In the genomic region with DNA sequence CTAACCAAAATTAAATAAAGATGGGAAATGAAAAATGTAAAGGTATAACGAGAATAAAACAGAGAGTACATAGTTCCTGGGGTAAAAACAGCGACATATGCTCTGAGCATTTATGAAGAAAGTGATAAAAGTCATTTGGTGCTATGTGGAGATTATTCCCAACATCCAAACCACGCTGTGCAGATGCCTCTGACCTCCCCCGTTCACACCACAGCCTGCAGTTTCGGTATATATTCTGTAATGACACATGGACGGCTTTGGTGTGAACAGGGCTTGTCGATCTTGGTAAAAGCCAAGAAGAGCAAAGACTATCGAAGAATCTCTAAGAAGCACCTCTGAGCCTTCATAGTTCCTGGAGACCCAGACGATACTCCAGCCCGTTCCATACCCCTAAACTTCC, we compare ENCODE assay signal across 14 mouse cellular contexts.
DNase-seq lines count a peak whose midpoint lies in the region.
"Had no signal": no experiment of that assay in that cellular context is flagged by ENCODE, and none has a peak within 500 bp of the region (broad histone marks: within the 10 kb centered on the region; RNA-seq: fewer than 3 reads in every experiment).

No protein-coding gene starts in this region.

- DNase-seq in heart, adult 11 months = peak; percentile 39
- DNase-seq in heart, postnatal 25 days (ENCODE audit: low spot score) = no peak
- DNase-seq in right cerebral cortex, postnatal 25 days = peak; percentile 11
- DNase-seq in right cerebral cortex, adult 2 months (ENCODE audit: low spot score in 2 of 2) = no peak
- DNase-seq in spleen, adult 12 weeks (ENCODE audit: low spot score) = no peak
- DNase-seq: adrenal gland, adult 2 months; adrenal gland, postnatal 10 days; adrenal gland, postnatal 25 days; cerebellum, adult 11-12 months; cerebellum, adult 2 months; cerebellum, adult 9-10 months; cerebellum, postnatal 10 days; cerebellum, postnatal 25 days; forebrain, postnatal 0 days had no signal

- intact Hi-C loops in heart, postnatal 25 days (cut with DNase I) = no loop called here

Comparison
In these comparisons a context has a peak if more than half of its experiments do, and no peak if none do; other contexts are left out.
1. DNase-seq: peak in heart, adult 11 months (single experiment) and right cerebral cortex, postnatal 25 days (single experiment); none in heart, postnatal 25 days (single experiment), right cerebral cortex, adult 2 months (0 of 2) and spleen, adult 12 weeks (single experiment).